Mouse (Mus musculus): ENCODE data around the gene Nostrin. TPM values are rescaled to one million over a fixed set of nuclear protein-coding genes. Genes with fewer than 3 reads are reported as not detected.

Gene Nostrin
- polyA plus RNA-seq, 1 experiment from 2014 or later: 0.90 TPM

DNA sequence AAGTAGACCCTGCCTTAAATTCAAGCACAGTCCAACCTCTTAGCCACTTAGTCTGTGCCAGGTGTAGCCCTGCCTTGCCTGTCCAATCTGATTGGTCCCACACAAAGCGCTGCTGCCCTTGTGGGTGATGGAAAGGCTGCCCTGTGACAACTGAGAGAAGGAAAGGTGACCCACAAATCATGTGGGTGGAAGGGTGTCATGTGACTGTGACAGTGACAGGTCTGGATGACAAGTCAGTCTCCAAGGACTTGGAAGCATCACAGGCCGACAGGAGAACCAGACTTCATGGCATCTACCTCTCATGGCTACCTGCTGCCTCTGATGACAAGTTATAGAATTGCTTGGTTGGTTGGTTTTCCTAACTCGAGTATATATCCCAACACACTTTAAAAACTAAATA is 32.1 kb upstream of the Nostrin start:
- Histone ChIP-seq H3K4me1 (ENCODE audit: control insufficient read depth, insufficient read depth, low read length) (no peaks in the 10 kb centered on the region), H3K36me3 (ENCODE audit: control insufficient read depth, insufficient read depth, low read length) (no peaks in the 10 kb centered on the region), H3K9ac (ENCODE audit: low read length) (no peak overlapping the region), H3K4me3 (ENCODE audit: low read depth, low read length) (no peak overlapping the region), H3K27me3 (ENCODE audit: control insufficient read depth, insufficient read depth, low read length) (no peaks in the 10 kb centered on the region), H3K9me3 (ENCODE audit: control insufficient read depth, low read length) (no peaks in the 10 kb centered on the region), H3K27ac (ENCODE audit: low read depth, low read length) (no peak overlapping the region), H3K4me2 (ENCODE audit: low read depth) (no peak overlapping the region)
- DNase-seq (ENCODE audit: low spot score): no peak
- ATAC-seq (ENCODE audit: insufficient read depth, low FRiP score, low TSS enrichment): no peak
- 76% methylated on average over 3 of the region's 3 CpGs for WGBS

DNA sequence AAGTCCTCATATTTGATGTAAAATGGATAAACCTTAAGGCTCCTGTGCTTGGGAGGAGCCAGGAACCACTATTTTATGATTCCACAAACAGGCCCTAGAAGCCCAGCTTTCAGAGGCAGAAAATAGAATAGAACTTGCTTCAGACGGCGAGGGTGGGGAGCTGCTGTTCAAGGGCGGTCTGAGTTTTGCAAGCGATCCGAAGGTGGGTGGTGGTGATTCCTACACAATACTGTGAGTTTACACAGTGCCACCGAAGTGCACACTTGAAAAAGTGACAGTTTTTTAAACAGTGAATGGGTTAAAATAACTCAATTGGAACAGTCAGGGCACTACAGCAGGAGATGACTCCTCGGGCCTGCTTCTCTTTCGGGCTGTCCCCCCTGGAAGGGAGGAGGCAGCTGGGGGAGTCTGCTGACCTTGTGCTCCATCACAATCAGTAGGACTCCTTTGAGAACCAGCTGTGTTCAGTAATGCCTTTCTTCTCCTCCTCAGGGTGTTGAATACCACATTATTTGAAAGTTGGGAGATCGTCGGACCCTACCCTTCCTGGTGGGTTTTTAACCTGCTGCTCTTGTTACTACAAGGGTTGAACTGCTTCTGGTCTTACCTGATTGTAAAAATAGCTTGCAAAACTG is 31.0 kb upstream of the Nostrin start:
- 54% methylated on average over 10 of the region's 10 CpGs for WGBS
- Histone ChIP-seq H3K4me3 (ENCODE audit: low read depth, low read length) (no peak overlapping the region), H3K27me3 (ENCODE audit: control insufficient read depth, insufficient read depth, low read length) (no peaks in the 10 kb centered on the region), H3K27ac (ENCODE audit: low read depth, low read length) (no peak overlapping the region), H3K4me1 (ENCODE audit: control insufficient read depth, insufficient read depth, low read length) (no peaks in the 10 kb centered on the region), H3K9ac (ENCODE audit: low read length) (no peak overlapping the region), H3K9me3 (ENCODE audit: control insufficient read depth, low read length) (no peaks in the 10 kb centered on the region), H3K36me3 (ENCODE audit: control insufficient read depth, insufficient read depth, low read length) (no peaks in the 10 kb centered on the region), H3K4me2 (ENCODE audit: low read depth) (no peak overlapping the region)
- DNase-seq (ENCODE audit: low spot score) (no peak), ATAC-seq (ENCODE audit: insufficient read depth, low FRiP score, low TSS enrichment) (no peak)

DNA sequence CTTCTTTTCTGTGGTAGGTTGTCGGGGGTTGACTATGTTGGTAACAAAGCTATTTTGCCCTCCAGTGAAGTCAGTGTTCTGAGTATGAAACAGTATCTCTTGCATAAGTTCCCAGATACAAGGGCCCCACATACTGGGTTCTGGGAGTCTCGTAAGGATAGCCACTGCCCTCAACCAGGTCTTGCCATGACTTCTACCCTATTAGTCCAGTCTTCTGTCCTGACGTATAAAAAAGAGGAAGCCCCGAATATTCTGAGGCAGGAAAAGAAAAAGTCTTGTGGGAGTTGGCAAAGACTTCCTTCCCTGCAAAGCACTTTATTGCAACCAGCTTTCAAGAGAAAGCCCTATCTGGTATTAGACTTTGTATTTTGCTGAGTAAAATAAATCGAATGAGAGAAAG is 26.4 kb upstream of the Nostrin start:
- DNase-seq (ENCODE audit: low spot score) (no peak), ATAC-seq (ENCODE audit: insufficient read depth, low FRiP score, low TSS enrichment) (no peak)
- 87% methylated on average over 5 of the region's 5 CpGs for WGBS
- Histone ChIP-seq H3K4me3 (ENCODE audit: low read depth, low read length) (no peak overlapping the region), H3K9me3 (ENCODE audit: control insufficient read depth, low read length) (no peaks in the 10 kb centered on the region), H3K4me1 (ENCODE audit: control insufficient read depth, insufficient read depth, low read length) (no peaks in the 10 kb centered on the region), H3K36me3 (ENCODE audit: control insufficient read depth, insufficient read depth, low read length) (no peaks in the 10 kb centered on the region), H3K27me3 (ENCODE audit: control insufficient read depth, insufficient read depth, low read length) (no peaks in the 10 kb centered on the region), H3K9ac (ENCODE audit: low read length) (no peak overlapping the region), H3K4me2 (ENCODE audit: low read depth) (no peak overlapping the region), H3K27ac (ENCODE audit: low read depth, low read length) (no peak overlapping the region)

DNA sequence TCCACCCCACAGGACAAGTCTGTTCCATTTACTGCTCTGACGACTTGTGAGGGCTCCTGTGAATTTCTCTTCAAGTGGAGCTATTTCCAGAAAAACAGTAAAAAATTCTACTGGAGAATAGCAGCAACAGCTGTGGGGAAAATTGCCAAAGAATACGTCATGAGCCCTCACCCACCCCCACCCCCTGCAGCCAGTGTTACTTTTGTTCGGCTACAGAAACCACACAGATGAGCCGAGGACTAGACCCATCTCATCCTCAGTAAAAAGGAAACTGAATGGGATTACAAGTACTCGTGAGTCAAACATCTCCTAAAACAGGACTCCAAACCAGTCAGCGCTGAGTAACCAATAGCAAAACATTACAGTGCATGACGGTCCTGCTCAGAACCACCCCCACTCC is 25.9 kb upstream of the Nostrin start:
- Histone ChIP-seq H3K9me3 (ENCODE audit: control insufficient read depth, low read length) (no peaks in the 10 kb centered on the region), H3K27me3 (ENCODE audit: control insufficient read depth, insufficient read depth, low read length) (no peaks in the 10 kb centered on the region), H3K4me2 (ENCODE audit: low read depth) (no peak overlapping the region), H3K4me3 (ENCODE audit: low read depth, low read length) (no peak overlapping the region), H3K36me3 (ENCODE audit: control insufficient read depth, insufficient read depth, low read length) (no peaks in the 10 kb centered on the region), H3K9ac (ENCODE audit: low read length) (no peak overlapping the region), H3K27ac (ENCODE audit: low read depth, low read length) (no peak overlapping the region), H3K4me1 (ENCODE audit: control insufficient read depth, insufficient read depth, low read length) (no peaks in the 10 kb centered on the region)
- WGBS: 72% methylated on average over 7 of the region's 7 CpGs
- no peak for ATAC-seq (ENCODE audit: insufficient read depth, low FRiP score, low TSS enrichment)
- DNase-seq (ENCODE audit: low spot score): no peak

DNA sequence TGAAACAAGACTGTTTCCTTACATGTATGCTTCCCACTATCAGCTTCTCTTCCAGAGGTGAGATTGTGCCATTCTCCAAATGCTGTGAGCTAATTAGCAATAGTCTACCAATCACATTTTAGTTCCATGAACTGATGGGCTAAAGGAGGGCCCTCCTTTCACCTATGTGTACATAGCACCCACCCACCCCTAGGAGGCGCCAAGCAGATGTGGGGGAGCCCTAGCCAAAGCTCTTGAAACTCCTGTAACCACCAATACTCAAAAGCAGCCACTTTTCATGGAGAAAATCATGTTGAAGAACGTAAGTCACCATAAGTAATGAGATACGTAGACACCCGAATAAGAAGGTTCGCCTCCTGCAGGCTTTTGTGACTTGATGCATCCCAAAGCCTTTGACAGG is 23.0 kb upstream of the Nostrin start:
- Histone ChIP-seq H3K36me3 (ENCODE audit: control insufficient read depth, insufficient read depth, low read length) (no peaks in the 10 kb centered on the region), H3K4me1 (ENCODE audit: control insufficient read depth, insufficient read depth, low read length) (no peaks in the 10 kb centered on the region), H3K27ac (ENCODE audit: low read depth, low read length) (no peak overlapping the region), H3K4me3 (ENCODE audit: low read depth, low read length) (no peak overlapping the region), H3K4me2 (ENCODE audit: low read depth) (no peak overlapping the region), H3K9me3 (ENCODE audit: control insufficient read depth, low read length) (no peaks in the 10 kb centered on the region), H3K9ac (ENCODE audit: low read length) (no peak overlapping the region), H3K27me3 (ENCODE audit: control insufficient read depth, insufficient read depth, low read length) (no peaks in the 10 kb centered on the region)
- DNase-seq (ENCODE audit: low spot score) (no peak), ATAC-seq (ENCODE audit: insufficient read depth, low FRiP score, low TSS enrichment) (no peak)
- WGBS: 89% methylated on average over 5 of the region's 5 CpGs

DNA sequence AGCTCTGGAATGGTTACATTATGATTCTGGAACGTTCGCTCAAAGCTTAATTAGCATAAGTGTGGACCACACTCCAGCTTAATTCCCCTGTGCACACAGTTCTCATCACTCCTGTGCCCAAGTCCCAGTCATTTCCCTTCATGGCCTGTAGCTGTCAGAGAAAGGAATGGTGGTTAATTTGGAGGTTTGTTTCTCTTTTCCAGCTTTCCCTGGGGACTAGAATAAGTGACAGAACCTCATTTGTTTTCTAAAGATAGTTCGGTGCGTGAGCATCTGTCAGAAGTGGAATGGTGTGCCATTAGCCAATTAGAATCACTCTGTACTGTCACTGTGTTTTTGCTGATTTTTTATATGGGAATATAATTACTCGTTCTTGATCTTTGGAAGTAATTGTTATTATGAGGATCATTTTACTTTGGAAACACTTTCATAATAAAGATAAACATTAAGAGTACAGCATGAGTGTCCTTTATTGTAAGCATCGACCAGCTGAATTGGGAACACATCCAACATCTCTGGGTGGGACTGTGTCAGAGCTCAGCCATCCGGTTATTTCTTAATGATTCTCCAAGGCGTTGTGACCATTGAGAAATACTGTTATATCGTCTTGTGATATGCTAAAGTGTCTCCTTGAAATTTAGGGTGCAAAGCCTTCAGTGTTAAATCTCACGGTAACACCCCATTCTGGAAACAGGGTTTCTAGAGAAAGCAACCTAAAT is 21.6 kb upstream of the Nostrin start:
- Histone ChIP-seq H3K4me2 (ENCODE audit: low read depth) (no peak overlapping the region), H3K4me1 (ENCODE audit: control insufficient read depth, insufficient read depth, low read length) (no peaks in the 10 kb centered on the region), H3K27ac (ENCODE audit: low read depth, low read length) (no peak overlapping the region), H3K9ac (ENCODE audit: low read length) (no peak overlapping the region), H3K4me3 (ENCODE audit: low read depth, low read length) (no peak overlapping the region), H3K9me3 (ENCODE audit: control insufficient read depth, low read length) (no peaks in the 10 kb centered on the region), H3K27me3 (ENCODE audit: control insufficient read depth, insufficient read depth, low read length) (no peaks in the 10 kb centered on the region), H3K36me3 (ENCODE audit: control insufficient read depth, insufficient read depth, low read length) (no peaks in the 10 kb centered on the region)
- DNase-seq (ENCODE audit: low spot score) (no peak), ATAC-seq (ENCODE audit: insufficient read depth, low FRiP score, low TSS enrichment) (no peak)
- 86% methylated on average over 10 of the region's 10 CpGs for WGBS

DNA sequence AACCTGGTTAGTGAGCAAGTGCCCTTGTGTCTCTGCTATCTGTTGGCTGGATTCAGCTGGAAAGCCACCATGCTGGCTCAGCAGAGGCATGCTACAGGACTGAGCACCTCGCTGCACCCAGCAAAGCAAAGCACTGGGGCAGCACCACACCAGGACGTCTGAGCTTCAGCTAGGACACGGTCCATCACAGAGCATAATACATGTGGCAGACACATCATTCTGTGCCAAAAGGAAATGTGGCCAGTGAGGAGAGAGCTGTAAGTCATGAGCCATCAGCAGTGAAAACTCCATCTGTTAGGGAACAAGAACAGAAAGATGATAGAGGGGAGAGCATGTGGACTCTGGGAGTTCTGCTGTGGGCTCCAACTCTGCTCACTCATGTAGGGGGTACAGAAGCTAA is 19.7 kb upstream of the Nostrin start:
- H3K4me1 ChIP-seq (ENCODE audit: control insufficient read depth, insufficient read depth, low read length): no peaks in the 10 kb centered on the region
- H3K4me3 ChIP-seq (ENCODE audit: low read depth, low read length): no peak overlapping the region
- no peak overlapping the region for H3K9ac ChIP-seq (ENCODE audit: low read length)
- H3K36me3 ChIP-seq (ENCODE audit: control insufficient read depth, insufficient read depth, low read length): no peaks in the 10 kb centered on the region
- no peaks in the 10 kb centered on the region for H3K9me3 ChIP-seq (ENCODE audit: control insufficient read depth, low read length)
- ATAC-seq (ENCODE audit: insufficient read depth, low FRiP score, low TSS enrichment) (no peak), DNase-seq (ENCODE audit: low spot score) (no peak)
- H3K27me3 ChIP-seq (ENCODE audit: control insufficient read depth, insufficient read depth, low read length): no peaks in the 10 kb centered on the region
- 81% methylated on average over 3 of the region's 3 CpGs for WGBS
- H3K27ac ChIP-seq (ENCODE audit: low read depth, low read length): no peak overlapping the region
- no peak overlapping the region for H3K4me2 ChIP-seq (ENCODE audit: low read depth)

DNA sequence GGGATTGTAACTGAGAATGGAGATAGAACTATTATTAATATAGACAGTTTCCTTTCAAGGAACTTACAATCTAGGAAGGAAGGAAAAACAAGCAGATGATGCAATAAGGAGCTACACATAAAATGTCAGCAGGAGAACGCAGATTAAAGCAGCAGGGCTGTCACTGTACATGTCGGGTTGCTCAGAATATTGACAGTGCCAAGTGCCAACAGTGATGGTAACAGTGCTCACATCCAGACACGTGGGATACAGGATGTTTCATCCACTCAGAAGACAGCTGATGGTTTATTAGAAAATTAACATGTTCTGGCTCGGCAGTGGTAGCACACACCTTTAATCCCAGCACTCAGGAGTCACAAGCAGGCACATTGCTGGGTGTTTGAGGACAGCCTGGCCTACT is 18.8 kb upstream of the Nostrin start:
- no peaks in the 10 kb centered on the region for H3K27me3 ChIP-seq (ENCODE audit: control insufficient read depth, insufficient read depth, low read length)
- H3K9ac ChIP-seq (ENCODE audit: low read length): no peak overlapping the region
- H3K4me1 ChIP-seq (ENCODE audit: control insufficient read depth, insufficient read depth, low read length): no peaks in the 10 kb centered on the region
- no peak overlapping the region for H3K27ac ChIP-seq (ENCODE audit: low read depth, low read length)
- no peaks in the 10 kb centered on the region for H3K9me3 ChIP-seq (ENCODE audit: control insufficient read depth, low read length)
- H3K36me3 ChIP-seq (ENCODE audit: control insufficient read depth, insufficient read depth, low read length): no peaks in the 10 kb centered on the region
- H3K4me2 ChIP-seq (ENCODE audit: low read depth): no peak overlapping the region
- ATAC-seq (ENCODE audit: insufficient read depth, low FRiP score, low TSS enrichment) (no peak), DNase-seq (ENCODE audit: low spot score) (no peak)
- WGBS: 79% methylated on average over 4 of the region's 4 CpGs
- no peak overlapping the region for H3K4me3 ChIP-seq (ENCODE audit: low read depth, low read length)

DNA sequence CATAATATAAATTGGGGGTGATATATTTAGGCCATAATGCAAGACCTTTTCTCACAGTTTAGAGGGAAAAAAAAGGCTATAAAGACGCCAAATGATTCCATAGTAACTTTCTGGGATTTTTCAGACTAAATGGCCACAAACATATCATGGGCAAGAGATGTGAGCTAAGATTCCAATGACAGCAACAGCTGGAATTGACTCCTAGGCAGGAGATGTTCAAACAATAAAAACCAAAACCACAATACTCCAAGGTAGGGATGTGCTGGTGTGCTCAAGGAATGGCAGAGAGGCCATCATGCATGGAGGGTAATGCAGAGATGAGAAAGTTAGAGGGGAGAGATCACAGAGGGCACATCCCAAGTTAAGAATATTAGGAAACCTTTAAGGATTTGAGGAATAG is 16.6 kb upstream of the Nostrin start:
- H3K4me3 ChIP-seq (ENCODE audit: low read depth, low read length): no peak overlapping the region
- DNase-seq (ENCODE audit: low spot score) (no peak), ATAC-seq (ENCODE audit: insufficient read depth, low FRiP score, low TSS enrichment) (no peak)
- no peaks in the 10 kb centered on the region for H3K27me3 ChIP-seq (ENCODE audit: control insufficient read depth, insufficient read depth, low read length)
- H3K36me3 ChIP-seq (ENCODE audit: control insufficient read depth, insufficient read depth, low read length): no peaks in the 10 kb centered on the region
- H3K27ac ChIP-seq (ENCODE audit: low read depth, low read length): no peak overlapping the region
- no peaks in the 10 kb centered on the region for H3K4me1 ChIP-seq (ENCODE audit: control insufficient read depth, insufficient read depth, low read length)
- 90% methylated on average over 1 of the region's 1 CpGs for WGBS
- H3K9me3 ChIP-seq (ENCODE audit: control insufficient read depth, low read length): no peaks in the 10 kb centered on the region
- no peak overlapping the region for H3K9ac ChIP-seq (ENCODE audit: low read length)
- no peak overlapping the region for H3K4me2 ChIP-seq (ENCODE audit: low read depth)

All from neural tube, embryonic 11.5 days (tissue).